Mouse (Mus musculus) adrenal gland, postnatal 25 days (tissue): Measurements from ENCODE around the gene Akr7a5. TPM values are rescaled to one million over a fixed set of nuclear protein-coding genes. Genes with fewer than 3 reads are reported as not detected.

Source experiments
- DNase-seq: peaks from one replicate; pipeline ENCODE4 v3.0.0; 2021; ENCODE audit warnings: mixed read lengths
- microRNA-seq, 2 experiments: library from miRNA; unstranded; fragments of <30 nt; microRNA quantifications; one replicate each; pipeline ENCODE4 v1.2.0; 2021
- total RNA-seq: library from RNA; stranded (reverse); gene quantifications from 2 replicates; pipeline ENCODE4 v1.2.3, GENCODE M21; 2021

Akr7a5 gene
- total RNA-seq, 1 experiment from 2014 or later: 69.4 TPM

- no peak for DNase-seq
These were observed 42.3 kb downstream of the Akr7a5 start for GRCm38 (mm10) chr4:139352832-139353231.

GRCm38 (mm10) chr4:139357211-139357610 lies 46.7 kb downstream of the Akr7a5 start:
- DNase-seq: no peak

- DNase-seq: no peak
These were observed 50.4 kb downstream of the Akr7a5 start for GRCm38 (mm10) chr4:139360761-139361548.

GRCm38 (mm10) chr4:139367336-139367735 lies 56.8 kb downstream of the Akr7a5 start:
- no peak for DNase-seq

Small RNA genes within 50 kb of the gene (microRNA-seq; reads per million reads assigned to microRNA genes)
- gene Gm24245: 0.36 to 1.4 reads per million in 2 experiments
- 1.0 to 2.5 reads per million in 2 experiments for gene Gm25732

Other genes starting within 250 kb of the Akr7a5 start
- 0.33 and 0.52 TPM in 2 replicates for gene Htr6, start 235.2 kb upstream of the Akr7a5 start, total RNA-seq
- gene Nbl1, start 217.8 kb upstream of the Akr7a5 start, total RNA-seq: 20.3 and 21.4 TPM in 2 replicates
- gene Minos1, start 179.6 kb upstream of the Akr7a5 start, total RNA-seq: 347 and 389 TPM in 2 replicates
- gene Capzb, start 117.8 kb upstream of the Akr7a5 start, total RNA-seq: 304 and 325 TPM in 2 replicates
- gene Pqlc2, start within 50 bp of the Akr7a5 start, total RNA-seq: 9.9 and 13.3 TPM in 2 replicates
- 61.4 and 68.9 TPM in 2 replicates for gene Mrto4, start 41.8 kb downstream of the Akr7a5 start, total RNA-seq
- 45.8 and 58.2 TPM in 2 replicates for gene Emc1, start 41.8 kb downstream of the Akr7a5 start, total RNA-seq
- gene Ubr4, start 41.9 kb downstream of the Akr7a5 start, total RNA-seq: 182 and 200 TPM in 2 replicates
- 14.4 and 15.0 TPM in 2 replicates for gene Iffo2, start 219.8 kb downstream of the Akr7a5 start, total RNA-seq